Mouse (Mus musculus) retina, embryonic 14.5 days (tissue): Measurements from ENCODE around the gene Tfap4.
A peak's percentile ranks its signal among the peaks of the same experiment; 100 is the strongest.

Experiments
- DNase-seq: peaks from one replicate; pipeline ENCODE4 v3.0.0-alpha.2; 2015; ENCODE audit warnings: low spot score

Tfap4 gene

GRCm38 (mm10) chr16:4519157-4519556 lies 40.5 kb downstream of the Tfap4 start:
- DNase-seq = peak; percentile 36

GRCm38 (mm10) chr16:4517906-4518305 lies 41.7 kb downstream of the Tfap4 start:
- no peak for DNase-seq

GRCm38 (mm10) chr16:4514383-4514782 lies 45.3 kb downstream of the Tfap4 start:
- DNase-seq = no peak

- no peak for DNase-seq
Observed at GRCm38 (mm10) chr16:4512661-4513438, 46.8 kb downstream of the Tfap4 start.

GRCm38 (mm10) chr16:4511371-4511770 lies 48.3 kb downstream of the Tfap4 start:
- no peak for DNase-seq

GRCm38 (mm10) chr16:4506181-4506580 lies 53.5 kb downstream of the Tfap4 start:
- no peak for DNase-seq

GRCm38 (mm10) chr16:4503495-4503894 lies 56.2 kb downstream of the Tfap4 start:
- DNase-seq = no peak

- no peak for DNase-seq
Observed at GRCm38 (mm10) chr16:4502568-4502967, 57.1 kb downstream of the Tfap4 start.

GRCm38 (mm10) chr16:4501703-4502102 lies 58.0 kb downstream of the Tfap4 start:
- no peak for DNase-seq

- no peak for DNase-seq
Observed at GRCm38 (mm10) chr16:4500598-4501385, 58.9 kb downstream of the Tfap4 start.

- no peak for DNase-seq
Observed at GRCm38 (mm10) chr16:4497762-4498607, 61.7 kb downstream of the Tfap4 start.

GRCm38 (mm10) chr16:4496470-4496869 lies 63.2 kb downstream of the Tfap4 start:
- DNase-seq = no peak

- DNase-seq = no peak
Observed at GRCm38 (mm10) chr16:4495861-4496260, 63.8 kb downstream of the Tfap4 start.
